Mouse (Mus musculus) granulocyte monocyte progenitor cell, adult 5-6 weeks (primary cell): Measurements from ENCODE around the gene Tsc2. TPM values are rescaled to one million over a fixed set of nuclear protein-coding genes. Genes with fewer than 3 reads are reported as not detected.

Experiments used
- ATAC-seq: replicated peaks from 2 replicates; pipeline ENCODE4 v1.8.0; 2016; ENCODE audit warnings: mild to moderate bottlenecking, moderate TSS enrichment, inconsistent platforms; ENCODE audit not compliant: poor library complexity, severe bottlenecking
- total RNA-seq, 2 experiments: library from RNA; stranded (forward) in 1 of 2; stranded (reverse) in 1 of 2; fragments of 200-712, 200-1000 nt in 1 of 2; fragments of >200 nt in 1 of 2; fragmentation: Nextera tagmentation in 1 of 2; gene quantifications; 2 replicates each; pipeline ENCODE4 v1.2.3; 2014 to 2017

Gene Tsc2
- total RNA-seq, 2 experiments from 2014 or later = 41.3 to 83.7 TPM

DNA sequence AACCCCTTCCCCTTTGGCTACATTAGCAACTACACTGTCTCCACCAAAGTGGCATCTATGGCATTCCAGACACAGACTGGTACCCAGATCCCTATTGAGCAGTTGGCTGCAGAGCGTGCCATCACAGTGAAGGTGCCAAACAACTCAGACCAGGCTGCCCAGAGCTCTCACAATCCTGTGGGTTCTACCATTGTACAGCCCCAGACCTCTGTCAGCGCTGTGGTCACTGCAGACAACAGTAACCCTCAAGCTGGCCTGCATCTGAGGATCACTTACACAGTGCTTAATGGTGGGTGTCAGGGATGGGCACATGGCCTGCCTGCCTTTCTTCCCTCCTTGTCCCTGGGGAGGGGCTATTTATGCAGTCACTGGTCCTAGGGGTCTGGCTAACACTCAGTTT, 52.1 kb downstream of the Tsc2 start:
- no peak for ATAC-seq

DNA sequence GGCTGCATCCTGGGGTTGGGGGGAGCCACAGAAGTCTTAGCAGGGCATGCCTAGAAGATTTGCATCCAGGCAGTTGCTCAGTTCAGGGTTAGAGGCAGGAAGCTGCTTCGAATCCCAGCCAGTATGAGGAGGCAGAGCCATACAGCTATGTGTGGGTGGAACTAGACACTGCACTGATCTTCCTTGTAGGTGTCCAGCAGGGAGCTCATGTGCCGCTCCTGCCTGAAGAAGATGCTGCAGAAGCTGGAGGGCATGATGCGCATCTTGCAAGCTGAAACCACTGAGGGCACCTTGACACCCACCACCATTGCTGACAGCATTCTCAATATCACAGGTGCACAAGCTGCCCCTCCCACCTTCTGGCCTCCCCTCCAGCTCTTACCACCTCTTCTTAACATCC, 52.9 kb downstream of the Tsc2 start:
- no peak for ATAC-seq

DNA sequence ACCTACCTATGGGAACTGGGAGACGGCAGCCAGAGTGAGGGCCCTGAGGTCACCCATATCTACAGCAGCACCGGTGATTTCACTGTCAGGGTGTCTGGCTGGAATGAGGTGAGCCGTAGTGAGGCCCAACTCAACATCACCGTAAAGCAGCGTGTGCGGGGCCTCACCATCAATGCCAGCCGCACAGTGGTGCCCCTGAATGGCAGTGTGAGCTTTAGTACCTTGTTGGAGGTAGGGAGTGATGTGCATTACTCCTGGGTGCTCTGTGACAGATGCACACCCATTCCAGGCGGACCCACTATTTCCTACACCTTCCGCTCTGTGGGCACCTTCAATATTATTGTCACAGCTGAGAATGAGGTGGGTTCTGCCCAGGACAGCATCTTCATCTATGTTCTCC, 58.6 kb downstream of the Tsc2 start:
- ATAC-seq = no peak

DNA sequence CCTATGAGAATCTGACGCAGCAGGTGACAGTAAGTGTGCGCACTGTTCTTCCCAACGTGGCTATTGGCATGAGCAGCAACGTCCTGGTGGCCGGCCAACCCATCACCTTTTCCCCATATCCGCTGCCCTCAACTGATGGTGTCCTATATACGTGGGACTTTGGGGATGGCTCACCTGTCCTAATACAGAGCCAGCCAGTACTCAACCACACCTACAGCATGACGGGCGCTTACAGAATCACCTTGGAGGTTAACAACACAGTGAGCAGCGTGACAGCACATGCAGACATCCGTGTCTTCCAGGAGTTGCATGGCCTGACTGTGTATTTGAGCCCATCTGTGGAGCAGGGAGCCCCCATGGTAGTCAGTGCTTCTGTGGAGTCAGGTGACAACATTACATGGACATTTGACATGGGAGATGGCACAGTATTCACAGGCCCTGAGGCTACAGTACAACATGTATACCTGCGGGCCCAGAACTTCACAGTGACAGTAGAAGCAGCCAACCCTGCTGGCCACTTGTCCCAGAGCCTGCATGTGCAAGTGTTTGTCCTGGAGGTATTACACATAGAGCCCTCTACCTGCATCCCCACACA, 59.7 kb downstream of the Tsc2 start:
- no peak for ATAC-seq

DNA sequence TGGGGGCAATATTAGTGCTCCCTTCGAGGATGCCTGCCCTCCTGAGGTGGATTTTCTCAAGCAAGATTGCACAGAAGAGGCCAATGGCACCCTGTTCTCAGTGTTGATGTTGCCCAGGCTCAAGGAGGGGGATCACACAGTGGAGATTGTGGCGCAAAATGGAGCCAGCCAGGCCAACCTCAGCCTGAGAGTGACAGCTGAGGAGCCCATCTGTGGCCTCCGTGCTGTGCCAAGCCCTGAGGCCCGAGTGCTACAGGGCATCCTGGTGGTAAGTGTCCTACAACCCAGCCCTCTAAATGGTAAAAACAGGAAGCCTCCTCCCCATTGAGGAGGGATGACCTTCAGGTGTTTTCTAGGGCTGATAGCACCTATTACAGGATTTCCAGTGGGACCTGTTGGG, 62.6 kb downstream of the Tsc2 start:
- ATAC-seq = no peak

DNA sequence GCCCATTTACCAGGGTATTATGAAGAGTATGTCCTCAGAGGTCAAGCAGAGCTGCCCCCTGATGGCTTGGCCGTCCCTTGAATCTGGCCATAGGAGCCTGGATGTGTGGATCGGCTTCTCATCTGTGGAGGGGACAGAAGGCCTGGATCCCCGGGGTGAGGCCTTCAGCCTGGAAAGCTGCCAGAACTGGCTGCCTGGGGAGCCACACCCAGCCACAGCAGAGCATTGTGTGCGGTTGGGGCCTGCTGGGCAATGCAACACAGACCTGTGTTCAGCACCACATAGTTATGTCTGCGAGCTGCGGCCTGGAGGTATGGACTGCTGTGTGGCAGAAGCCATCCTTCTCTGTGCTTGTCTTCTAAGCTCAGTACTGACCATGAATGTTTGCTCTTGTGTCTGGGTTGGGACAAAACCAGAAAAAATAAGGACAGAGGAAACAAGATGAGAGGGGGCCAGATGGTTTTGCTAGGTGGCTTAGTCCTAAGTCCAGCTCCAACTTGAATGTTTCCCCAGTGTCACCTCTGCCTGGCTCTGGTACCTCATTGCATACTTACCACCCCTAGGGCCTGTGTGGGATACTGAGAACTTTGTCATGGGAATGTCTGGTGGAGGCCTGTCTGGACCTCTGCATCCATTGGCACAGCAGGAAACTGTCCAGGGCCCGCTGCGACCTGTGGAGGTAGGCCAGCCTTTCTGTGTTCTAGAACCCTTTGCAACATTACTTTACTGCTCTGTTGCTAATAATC, 65.2 kb downstream of the Tsc2 start:
- ATAC-seq = no peak

DNA sequence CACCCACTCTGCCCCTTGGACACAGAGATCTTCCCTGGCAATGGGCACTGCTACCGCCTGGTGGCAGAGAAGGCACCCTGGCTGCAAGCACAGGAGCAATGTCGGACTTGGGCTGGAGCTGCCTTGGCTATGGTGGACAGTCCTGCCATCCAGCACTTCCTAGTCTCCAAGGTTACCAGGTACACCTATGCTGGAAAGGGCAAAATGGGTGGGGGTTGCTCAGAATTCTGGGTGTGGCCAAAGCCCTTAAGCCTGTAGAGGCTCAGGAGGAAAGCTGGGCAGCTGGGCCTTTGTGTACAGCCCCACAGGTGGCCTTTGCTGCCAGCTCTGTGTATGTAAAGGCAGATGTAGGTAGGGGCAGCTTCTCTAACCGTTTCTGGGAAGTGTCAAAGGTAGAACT, 66.6 kb downstream of the Tsc2 start:
- no peak for ATAC-seq

DNA sequence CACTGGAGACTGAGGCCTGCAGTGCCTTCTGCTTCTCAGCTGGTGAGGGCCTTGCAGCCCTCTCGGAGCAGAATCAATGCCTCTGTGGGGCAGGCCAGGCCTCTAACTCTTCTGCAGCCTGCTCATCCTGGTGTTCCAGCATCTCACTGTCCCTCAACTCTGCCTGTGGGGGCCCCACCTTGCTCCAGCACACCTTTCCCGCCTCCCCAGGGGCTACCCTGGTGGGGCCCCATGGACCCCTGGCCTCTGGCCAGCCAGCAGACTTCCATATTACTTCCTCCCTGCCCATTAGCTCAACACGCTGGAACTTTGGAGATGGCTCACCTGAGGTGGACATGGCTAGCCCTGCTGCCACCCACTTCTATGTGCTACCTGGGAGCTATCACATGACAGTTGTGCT, 67.3 kb downstream of the Tsc2 start:
- no peak for ATAC-seq

DNA sequence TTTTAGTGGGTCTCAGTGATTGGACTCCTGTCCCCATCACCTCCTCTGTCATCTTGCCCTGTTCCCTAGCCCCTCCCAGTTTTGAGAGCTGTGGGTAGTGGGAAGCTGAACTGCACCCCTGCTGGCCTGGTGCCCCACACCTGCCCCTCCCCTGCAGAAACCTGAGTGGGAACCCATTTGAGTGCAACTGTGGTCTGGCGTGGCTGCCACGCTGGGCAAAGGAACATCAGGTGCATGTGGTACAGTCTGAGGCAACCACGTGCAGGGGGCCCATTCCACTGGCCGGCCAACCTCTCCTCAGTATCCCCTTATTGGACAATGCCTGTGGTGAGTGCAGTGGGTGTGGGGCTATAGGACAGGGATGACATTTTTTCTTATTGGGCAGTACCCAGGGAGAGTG, 68.0 kb downstream of the Tsc2 start:
- no peak for ATAC-seq

DNA sequence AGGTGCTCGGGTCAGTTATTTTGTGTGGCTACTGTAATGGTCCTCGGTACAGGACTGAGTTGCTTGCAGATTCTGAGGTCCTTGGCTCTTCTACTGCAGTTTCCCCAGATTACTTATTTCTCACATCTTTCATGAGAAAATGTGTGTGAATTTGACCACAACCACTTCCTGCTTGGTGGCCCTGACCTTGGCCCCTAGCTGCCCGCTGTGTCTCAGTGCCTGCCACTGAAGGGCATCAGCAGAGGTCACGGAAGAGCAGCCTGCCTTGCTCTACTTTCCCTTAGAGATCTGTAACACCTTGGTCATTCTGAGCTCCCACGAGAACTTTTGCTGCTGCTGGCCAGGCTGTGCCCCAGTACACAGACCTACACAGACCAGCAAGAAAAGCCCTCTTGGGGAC, 68.8 kb downstream of the Tsc2 start:
- peak; percentile 29; the same call in 1 of the 2 replicates for ATAC-seq

DNA sequence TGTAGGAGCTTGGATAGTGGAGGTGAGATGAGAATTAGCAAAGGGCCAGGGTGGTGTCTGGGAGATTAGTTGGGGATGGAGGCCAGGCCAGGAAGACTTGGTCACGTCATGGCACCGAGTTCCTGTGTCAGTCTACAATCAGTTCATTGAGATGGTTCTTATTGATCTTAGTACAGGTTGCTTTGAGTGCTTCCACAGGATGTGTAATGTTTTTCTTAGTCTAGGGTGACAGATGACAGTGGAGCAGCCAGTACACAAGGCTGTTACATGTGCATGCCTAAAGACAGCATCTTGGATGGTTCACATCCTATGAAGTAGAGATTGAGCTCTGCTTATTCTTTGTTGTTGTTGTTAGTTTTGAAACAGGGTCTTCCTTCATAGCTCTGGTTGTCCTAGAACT, 70.8 kb downstream of the Tsc2 start:
- no peak for ATAC-seq

DNA sequence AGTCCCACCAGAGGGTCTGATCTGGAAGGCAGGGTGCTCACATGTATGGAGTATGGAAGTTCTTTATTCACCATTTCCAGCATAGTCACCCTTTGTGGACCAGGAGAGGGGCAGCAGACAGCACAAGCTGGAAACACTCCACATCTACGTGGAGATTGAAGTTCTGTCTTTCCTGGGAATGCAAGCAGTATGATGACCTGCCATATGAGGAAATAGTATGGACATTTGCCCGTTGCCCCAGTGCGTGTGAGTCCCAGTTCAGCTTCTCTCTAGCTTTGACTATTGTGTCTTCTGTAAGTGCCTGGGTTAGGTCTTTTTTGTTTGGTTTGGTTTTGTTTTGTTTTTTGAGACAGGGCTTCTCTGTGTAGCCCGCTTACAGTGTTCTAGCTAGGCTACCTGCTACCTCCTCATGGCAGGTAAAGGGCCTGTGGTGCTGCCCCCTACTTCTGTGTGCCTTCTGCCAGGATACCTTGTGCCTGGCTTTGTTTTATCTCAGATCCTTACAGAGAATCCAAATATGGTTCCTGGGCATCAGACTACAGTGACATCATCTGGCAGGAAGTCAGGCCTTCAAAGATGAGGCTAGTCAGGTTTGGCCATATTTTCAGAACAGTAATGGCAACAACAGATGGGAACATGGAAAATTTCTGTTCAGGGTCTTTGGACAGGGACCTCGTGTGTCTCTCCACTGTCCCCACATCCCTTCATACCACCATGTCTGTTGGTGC, 72.0 kb downstream of the Tsc2 start:
- no peak for ATAC-seq

DNA sequence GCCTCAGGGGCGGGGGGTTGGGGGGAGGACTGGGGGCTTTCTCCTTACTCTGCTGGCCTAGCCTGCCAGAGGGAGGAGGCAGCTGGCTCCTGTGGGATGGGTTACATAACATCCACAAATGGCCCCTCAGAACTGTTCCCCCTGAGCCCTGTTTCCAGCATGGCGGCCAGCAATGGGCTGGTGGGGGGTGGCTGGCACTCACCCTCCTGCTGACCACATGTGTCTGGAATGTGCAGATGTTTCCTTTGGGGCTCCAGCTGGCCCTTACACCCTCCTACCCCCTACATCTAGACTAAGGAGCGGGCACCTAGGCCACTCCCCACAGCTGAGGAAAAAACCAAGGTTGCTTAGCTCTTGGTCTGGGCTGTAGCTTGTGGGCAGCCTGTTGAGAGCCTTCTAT, 73.3 kb downstream of the Tsc2 start:
- peak; percentile 67 for ATAC-seq

DNA sequence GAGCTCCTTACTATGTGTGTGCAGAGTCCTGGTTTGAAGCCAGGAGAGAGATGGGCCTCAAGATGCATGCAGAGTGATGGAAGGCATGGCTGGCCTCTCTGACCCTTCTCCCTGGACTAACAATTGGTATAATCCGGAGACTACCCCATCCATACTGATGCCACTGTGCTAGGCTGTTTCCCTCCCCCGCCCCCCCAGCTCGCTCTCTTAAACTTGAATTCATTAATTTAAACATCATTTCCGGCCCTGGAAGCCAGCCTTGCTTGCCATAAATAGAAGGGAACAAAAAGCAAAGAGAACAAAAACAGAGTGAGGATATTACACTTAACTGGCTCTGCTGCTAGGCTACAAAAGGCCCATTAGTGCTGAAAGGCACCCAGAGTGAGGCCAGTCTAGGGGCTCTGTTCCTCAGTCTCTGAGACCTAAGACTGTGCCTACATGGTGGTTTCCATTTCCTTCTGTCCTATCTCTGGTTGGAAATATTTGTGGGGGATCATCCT, 73.8 kb downstream of the Tsc2 start:
- no peak; the same call in 1 of the 2 replicates for ATAC-seq

DNA sequence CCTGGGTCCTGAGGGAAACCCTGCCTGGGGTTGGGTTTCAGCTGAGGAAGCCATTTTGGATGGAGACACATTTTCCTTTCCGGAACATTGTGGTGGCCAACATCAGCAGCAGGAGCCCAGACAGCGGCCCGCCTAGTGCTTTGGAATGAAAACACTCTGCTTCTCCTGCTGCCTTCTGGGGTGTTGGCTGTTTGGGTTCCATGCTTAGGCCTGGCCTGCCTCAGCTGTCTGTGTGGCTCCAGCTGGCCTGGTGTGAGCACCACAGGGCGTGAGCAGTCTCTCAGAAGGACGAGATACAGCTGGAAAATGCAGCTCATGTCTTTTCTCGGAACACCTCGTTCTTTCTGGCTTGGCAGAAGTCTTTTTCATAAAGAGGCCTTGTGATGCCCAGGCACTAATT, 75.3 kb downstream of the Tsc2 start:
- ATAC-seq = no peak

DNA sequence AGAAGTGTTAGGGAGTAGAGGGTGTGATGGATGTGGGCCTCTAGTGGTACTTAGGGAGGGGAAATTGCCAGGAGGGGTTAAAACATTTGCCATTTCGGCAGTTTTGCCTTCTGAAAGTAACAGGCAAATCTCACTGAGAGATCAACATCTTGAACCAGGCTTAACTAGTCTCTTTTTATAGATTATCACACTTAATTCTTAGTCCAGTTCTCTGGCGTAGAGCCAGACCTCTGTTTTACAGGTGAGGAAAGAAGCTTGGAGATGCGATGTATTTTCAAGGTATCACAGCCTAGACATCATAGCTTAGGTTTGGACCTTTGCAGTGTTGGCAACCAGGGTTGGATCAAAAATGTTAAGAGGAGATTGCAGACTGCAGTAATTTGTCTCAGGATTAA, 81.4 kb downstream of the Tsc2 start:
- no peak for ATAC-seq

DNA sequence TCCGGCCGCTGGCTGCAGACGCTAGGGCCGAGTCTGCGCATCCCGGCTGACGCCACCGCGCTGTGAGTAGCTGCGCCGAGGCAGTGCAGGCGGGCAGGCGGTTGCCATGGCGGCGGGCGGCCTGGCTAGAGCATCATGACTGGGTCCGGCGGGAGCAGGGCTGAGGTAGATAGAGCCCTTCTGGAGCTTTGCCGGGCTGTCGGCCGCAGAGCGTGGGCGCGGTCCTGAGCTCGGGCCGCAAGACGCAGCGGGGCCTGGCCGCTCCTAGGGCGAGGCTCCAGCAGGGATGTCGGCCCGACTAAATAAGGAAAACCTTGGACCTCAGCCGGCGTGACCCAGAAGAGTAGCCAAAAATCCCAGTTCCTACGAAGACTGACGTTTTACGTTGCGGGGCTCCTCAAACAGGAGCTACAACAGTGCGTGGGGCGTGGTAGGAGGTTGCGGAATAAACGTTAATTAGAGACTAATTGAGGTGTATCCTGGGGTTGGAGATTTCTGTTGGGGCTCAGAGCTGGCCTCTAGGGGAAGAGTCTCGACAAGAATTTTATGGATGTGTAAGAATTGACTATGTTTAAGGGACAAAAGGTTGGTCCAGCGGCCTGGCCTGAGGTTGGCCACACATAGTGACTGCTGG, 81.9 kb downstream of the Tsc2 start:
- peak; percentile 25 for ATAC-seq

DNA sequence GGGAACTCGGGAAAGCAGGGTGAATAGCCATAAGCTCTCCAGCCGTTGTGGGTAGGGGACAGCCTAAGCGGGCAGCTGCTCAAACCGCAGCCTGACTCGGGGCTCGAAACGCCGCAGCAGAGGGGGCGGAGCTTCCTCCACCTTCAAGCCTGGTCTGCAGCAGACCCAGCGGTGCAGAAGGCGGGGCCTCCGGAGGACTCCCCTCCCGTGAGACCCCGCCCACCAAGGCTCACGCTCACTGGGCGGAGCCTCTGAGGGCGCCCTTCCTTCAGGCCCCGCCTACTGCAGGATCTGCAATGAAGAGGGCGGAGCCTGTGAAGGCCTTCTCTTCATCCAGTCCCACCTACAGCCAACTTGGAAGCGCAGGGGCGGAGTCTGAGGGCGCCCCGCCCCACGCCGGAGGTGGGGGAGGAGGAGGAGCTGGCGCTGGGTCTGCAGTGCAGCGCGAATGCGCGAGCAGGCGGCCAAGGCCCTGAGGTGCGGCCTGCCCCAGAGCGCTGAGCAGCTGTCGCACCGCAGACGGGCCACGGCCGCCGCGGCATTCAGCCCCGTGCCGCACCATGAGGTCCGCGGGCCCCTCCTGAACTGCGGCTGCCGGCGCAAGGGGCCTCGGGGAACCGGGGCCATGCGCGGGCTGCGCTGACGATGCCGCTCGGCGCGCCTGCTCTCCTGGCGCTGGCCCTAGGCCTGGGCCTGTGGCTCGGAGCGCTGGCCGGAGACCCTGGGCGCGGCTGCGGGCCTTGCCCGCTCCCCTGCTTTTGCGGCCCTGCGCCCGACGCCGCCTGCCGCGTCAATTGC, 82.6 kb downstream of the Tsc2 start, which contains the start of gene Pkd1:
Gene Pkd1, plus strand, starts transcription at position 217 of the 798 bp plus-strand sequence.
- peak; percentile 94 for ATAC-seq

DNA sequence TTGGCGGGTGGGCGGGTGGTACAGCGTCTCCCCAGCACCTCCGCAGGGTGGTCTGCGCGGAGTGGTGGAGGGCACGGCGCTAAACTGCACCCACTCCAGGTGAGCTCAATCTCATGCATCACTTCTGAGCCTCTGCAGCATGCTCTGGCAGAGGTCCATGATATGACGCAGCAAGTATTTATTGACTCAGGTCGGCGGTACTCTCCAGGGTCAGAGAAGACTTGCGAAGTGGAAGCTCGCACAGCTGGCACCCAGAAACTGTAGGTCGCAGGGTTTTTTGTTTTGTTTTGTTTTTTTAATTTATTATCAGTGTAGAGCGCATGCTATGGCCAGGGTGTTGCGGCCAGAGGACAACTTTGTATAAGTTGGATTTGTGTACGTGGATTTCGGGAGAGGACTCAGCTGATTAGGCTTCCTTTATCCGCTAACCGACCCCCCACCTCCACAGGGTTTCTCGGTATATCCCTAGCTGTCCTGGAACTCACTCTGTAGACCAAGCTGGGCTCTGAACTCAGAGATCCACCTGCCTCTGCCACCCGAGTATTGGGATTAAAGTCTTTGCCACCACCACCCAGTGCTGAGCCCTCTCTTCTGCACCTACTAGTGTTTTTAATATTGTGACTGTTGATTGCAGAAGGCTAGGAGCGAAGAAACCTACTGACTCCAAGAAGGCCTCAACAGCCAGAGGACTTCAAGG, 83.4 kb downstream of the Tsc2 start:
- ATAC-seq = peak; percentile 12; the same call in 1 of the 2 replicates
